ENCODE assay signal across 7 mouse cellular contexts in the genomic region with DNA sequence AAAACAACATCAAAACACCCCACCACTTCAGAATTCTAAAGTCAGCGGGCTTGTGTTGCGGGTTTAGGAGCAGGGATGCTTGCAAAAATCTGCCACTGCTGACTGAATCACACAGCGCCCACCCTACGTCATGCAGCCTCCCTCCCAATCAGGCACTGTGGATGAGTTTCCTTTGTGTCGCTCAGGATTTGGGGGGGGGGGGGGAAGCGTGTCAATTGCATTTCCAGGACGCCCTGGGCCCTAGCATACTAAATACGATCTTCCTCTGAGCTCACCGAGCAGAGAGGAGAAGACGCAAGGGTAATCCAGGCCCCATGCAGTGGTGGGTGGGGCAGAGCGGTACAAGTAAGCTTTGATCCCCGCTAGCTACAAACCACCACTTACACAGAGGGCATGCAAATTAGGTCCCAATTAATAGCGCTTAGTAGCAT.
A peak's percentile ranks its signal among the peaks of the same experiment; 100 is the strongest.
DNase-seq lines count a peak whose midpoint lies in the region; ATAC-seq and TF ChIP-seq lines count a peak whose summit lies in the region.

No protein-coding gene starts in this region.

- peak overlapping the region; percentile 61 for H3K9ac ChIP-seq in intestine, embryonic 16.5 days (ENCODE audit: low read depth, low read length)
- H3K9ac ChIP-seq in limb, embryonic 14.5 days (ENCODE audit: low read depth, low read length, severe bottlenecking) = peak overlapping the region; percentile 53
- H3K9ac ChIP-seq in neural tube, embryonic 11.5 days (ENCODE audit: low read length) = peak overlapping the region; percentile 64

- peak; percentile 13; the same call in 1 of the 2 replicates for TF ChIP-seq POLR2A in cerebellum, adult 2 months (IDR thresholded peaks at IDR 0.05; ENCODE audit: borderline replicate concordance, insufficient read depth, low read length)
- peak; percentile 30; the same call in 1 of the 2 replicates for TF ChIP-seq POLR2A in limb, embryonic 14.5 days (IDR thresholded peaks at IDR 0.05; ENCODE audit: borderline replicate concordance, extremely low read depth, insufficient read depth, insufficient read length)

- ATAC-seq in intestine, embryonic 16.5 days = peak; percentile 69
- ATAC-seq in limb, embryonic 14.5 days (ENCODE audit: low FRiP score, low read depth) = peak; percentile 81
- ATAC-seq in neural tube, embryonic 11.5 days (ENCODE audit: insufficient read depth, low FRiP score, low TSS enrichment) = peak; percentile 97
- ATAC-seq in activated CD4-positive, CD25-positive, alpha-beta regulatory T cell, adult 4 months = no peak

- no peaks in the 10 kb centered on the region for H3K27me3 ChIP-seq in cerebellum, adult 2 months (ENCODE audit: control insufficient read depth, insufficient read depth, low read length)
- no peaks in the 10 kb centered on the region for H3K27me3 ChIP-seq in intestine, embryonic 16.5 days (replicated peaks; ENCODE audit: control insufficient read depth, insufficient read depth, low read length)
- H3K27me3 ChIP-seq in limb, embryonic 14.5 days (ENCODE audit: control insufficient read depth, insufficient read depth, low read length) = no peaks in the 10 kb centered on the region
- H3K27me3 ChIP-seq in neural tube, embryonic 11.5 days (ENCODE audit: control insufficient read depth, insufficient read depth, low read length) = no peaks in the 10 kb centered on the region

- H3K4me2 ChIP-seq in intestine, embryonic 16.5 days (ENCODE audit: low read depth, low read length) = peak overlapping the region; percentile 63
- peak overlapping the region; percentile 71 for H3K4me2 ChIP-seq in limb, embryonic 14.5 days (replicated peaks; ENCODE audit: low read depth, low read length, severe bottlenecking)
- H3K4me2 ChIP-seq in neural tube, embryonic 11.5 days (ENCODE audit: low read depth) = peak overlapping the region; percentile 56

- peak overlapping the region; percentile 83 for H3K4me3 ChIP-seq in cerebellum, adult 2 months (replicated peaks; ENCODE audit: insufficient read depth, low read depth, low read length)
- peak overlapping the region; percentile 37 for H3K4me3 ChIP-seq in intestine, embryonic 16.5 days (ENCODE audit: low read length)
- H3K4me3 ChIP-seq in limb, embryonic 14.5 days (replicated peaks; ENCODE audit: low read length) = peak overlapping the region; percentile 35
- peak overlapping the region; percentile 36 for H3K4me3 ChIP-seq in neural tube, embryonic 11.5 days (ENCODE audit: low read depth, low read length)

- H3K36me3 ChIP-seq in intestine, embryonic 16.5 days (ENCODE audit: control insufficient read depth, insufficient read depth, low read length) = no peaks in the 10 kb centered on the region
- no peaks in the 10 kb centered on the region for H3K36me3 ChIP-seq in limb, embryonic 14.5 days (ENCODE audit: control insufficient read depth, insufficient read depth, low read length)
- H3K36me3 ChIP-seq in neural tube, embryonic 11.5 days (ENCODE audit: control insufficient read depth, insufficient read depth, low read length) = no peaks in the 10 kb centered on the region

- no peak overlapping the region for H3K27ac ChIP-seq in cerebellum, adult 2 months (ENCODE audit: insufficient read depth, low read length)
- no peak overlapping the region for H3K27ac ChIP-seq in intestine, embryonic 16.5 days (ENCODE audit: low read length)
- H3K27ac ChIP-seq in limb, embryonic 14.5 days (replicated peaks; ENCODE audit: low read depth, low read length) = peak overlapping the region; percentile 5; the same call in 1 of the 2 replicates
- H3K27ac ChIP-seq in neural tube, embryonic 11.5 days (ENCODE audit: low read depth, low read length) = peak overlapping the region; percentile 87

- no peaks in the 10 kb centered on the region for H3K9me3 ChIP-seq in intestine, embryonic 16.5 days (ENCODE audit: control insufficient read depth, low read length)
- H3K9me3 ChIP-seq in limb, embryonic 14.5 days (ENCODE audit: control insufficient read depth, low read length) = no peaks in the 10 kb centered on the region
- H3K9me3 ChIP-seq in neural tube, embryonic 11.5 days (ENCODE audit: control insufficient read depth, low read length) = no peaks in the 10 kb centered on the region

- TF ChIP-seq CTCF in cerebellum, adult 2 months (IDR thresholded peaks at IDR 0.05; ENCODE audit: borderline replicate concordance, insufficient read depth, low read depth, low read length) = no peak

- DNase-seq in T-cell, adult 2 months (ENCODE audit: low spot score) = peak; percentile 18
- DNase-seq in cerebellum, adult 2 months = peak; percentile 69 to 73
- peak; percentile 44 to 66 for DNase-seq in frontal cortex, adult 2 months (ENCODE audit: extremely low spot score in 1 of 2, low spot score in 1 of 2)
- DNase-seq in limb, embryonic 14.5 days (ENCODE audit: low spot score) = peak; percentile 58
- DNase-seq in neural tube, embryonic 11.5 days (ENCODE audit: low spot score) = peak; percentile 85

- WGBS in cerebellum, adult 2 months = 1% methylated on average over 13 of the region's 13 CpGs
- WGBS in intestine, embryonic 16.5 days = 5% methylated on average over 13 of the region's 13 CpGs
- 1% methylated on average over 11 of the region's 13 CpGs for WGBS in limb, embryonic 14.5 days
- WGBS in neural tube, embryonic 11.5 days = under 1% methylated on average over 13 of the region's 13 CpGs

- peaks cover 2% of the 10 kb centered on the region; the same call in 1 of the 2 replicates for H3K4me1 ChIP-seq in cerebellum, adult 2 months (ENCODE audit: control insufficient read depth, insufficient read depth, low read length)
- H3K4me1 ChIP-seq in intestine, embryonic 16.5 days (ENCODE audit: control insufficient read depth, insufficient read depth, low read length) = peaks cover 23% of the 10 kb centered on the region
- peaks cover 27% of the 10 kb centered on the region for H3K4me1 ChIP-seq in limb, embryonic 14.5 days (ENCODE audit: control insufficient read depth, insufficient read depth, low read length)
- no peaks in the 10 kb centered on the region for H3K4me1 ChIP-seq in neural tube, embryonic 11.5 days (ENCODE audit: control insufficient read depth, insufficient read depth, low read length)

Comparison
In these comparisons a context has a peak if more than half of its experiments do, and no peak if none do; other contexts are left out.
1. DNase-seq: peak in every context shown above with its lines; median percentile 85 in neural tube, embryonic 11.5 days; 71 in cerebellum, adult 2 months; 58 in limb, embryonic 14.5 days; 55 in frontal cortex, adult 2 months; 18 in T-cell, adult 2 months.
2. H3K27ac ChIP-seq: peak in limb, embryonic 14.5 days (single experiment) and neural tube, embryonic 11.5 days (single experiment); none in cerebellum, adult 2 months (single experiment) and intestine, embryonic 16.5 days (single experiment).
3. Peak in every context shown above with its lines, with median percentiles within 50 percentile points of each other: H3K4me3 ChIP-seq, H3K4me2 ChIP-seq and H3K9ac ChIP-seq.